Comparison of ENCODE assay signal across 9 mouse cellular contexts in the genomic region with DNA sequence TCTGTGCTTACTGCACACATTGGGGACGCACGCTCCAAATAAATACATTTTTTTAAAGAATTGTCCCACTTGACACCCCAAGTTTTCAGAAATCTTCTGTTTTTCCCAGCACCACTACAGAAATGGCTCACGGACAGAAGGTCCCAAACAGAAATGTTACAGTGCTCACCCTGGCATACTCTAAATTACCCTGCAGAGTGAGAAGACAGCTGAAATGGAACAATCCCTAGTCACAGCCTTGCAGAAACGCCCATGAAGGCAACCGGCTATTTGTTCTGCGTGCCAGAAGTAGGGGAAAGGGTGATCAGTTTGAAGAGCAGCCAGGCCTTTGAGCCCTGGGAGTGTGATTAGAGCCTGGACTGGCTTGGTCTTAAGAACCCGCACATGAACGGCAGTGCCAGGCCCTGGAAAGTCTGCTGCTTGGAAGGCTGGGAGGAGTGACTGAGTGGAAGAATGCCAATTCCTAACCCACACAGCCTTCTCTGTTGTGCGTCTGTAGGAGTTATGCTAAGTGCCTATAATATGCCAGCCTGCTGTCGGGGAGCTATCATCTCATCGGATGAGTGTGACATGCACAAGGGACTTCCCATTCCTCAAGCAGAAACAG. TPM values are rescaled to one million over a fixed set of nuclear protein-coding genes. Genes with fewer than 3 reads are reported as not detected.
DNase-seq lines count a peak whose midpoint lies in the region; ATAC-seq and TF ChIP-seq lines count a peak whose summit lies in the region.
"Had no signal": no experiment of that assay in that cellular context is flagged by ENCODE, and none has a peak within 500 bp of the region (broad histone marks: within the 10 kb centered on the region; RNA-seq: fewer than 3 reads in every experiment).

No protein-coding gene starts in this region.

- no peaks in the 10 kb centered on the region for H3K36me3 ChIP-seq in forebrain, embryonic 13.5 days (ENCODE audit: poor library complexity, severe bottlenecking)
- no peaks in the 10 kb centered on the region for H3K36me3 ChIP-seq in forebrain, embryonic 11.5 days (ENCODE audit: control insufficient read depth, insufficient read depth, low read length)
- H3K36me3 ChIP-seq in midbrain, embryonic 14.5 days (ENCODE audit: control insufficient read depth, insufficient read depth, low read length), result no peaks in the 10 kb centered on the region
- H3K36me3 ChIP-seq in midbrain, embryonic 10.5 days, result no peaks in the 10 kb centered on the region
- no peaks in the 10 kb centered on the region for H3K36me3 ChIP-seq in stomach, postnatal 0 days (ENCODE audit: control insufficient read depth, insufficient read depth, low read length)
- H3K36me3 ChIP-seq: neural tube, embryonic 13.5 days had no signal

- H3K9me3 ChIP-seq in forebrain, embryonic 13.5 days (replicated peaks), result no peaks in the 10 kb centered on the region
- H3K9me3 ChIP-seq in forebrain, embryonic 11.5 days (ENCODE audit: control insufficient read depth, low read length), result no peaks in the 10 kb centered on the region
- H3K9me3 ChIP-seq in midbrain, embryonic 14.5 days (ENCODE audit: control insufficient read depth, low read length), result no peaks in the 10 kb centered on the region
- no peaks in the 10 kb centered on the region for H3K9me3 ChIP-seq in midbrain, embryonic 10.5 days (replicated peaks)
- no peaks in the 10 kb centered on the region for H3K9me3 ChIP-seq in stomach, postnatal 0 days (ENCODE audit: control insufficient read depth, low read length)
- H3K9me3 ChIP-seq: neural tube, embryonic 13.5 days had no signal

- ATAC-seq in forebrain, embryonic 13.5 days, result peak; percentile 84; the same call in 1 of the 2 replicates
- ATAC-seq in forebrain, embryonic 11.5 days (replicated peaks; ENCODE audit: low FRiP score), result no peak
- no peak for ATAC-seq in midbrain, embryonic 14.5 days (ENCODE audit: low FRiP score, low TSS enrichment)
- ATAC-seq in stomach, postnatal 0 days (ENCODE audit: low FRiP score, low TSS enrichment), result no peak

- H3K27ac ChIP-seq in forebrain, embryonic 13.5 days, result no peak overlapping the region
- no peak overlapping the region for H3K27ac ChIP-seq in forebrain, embryonic 11.5 days (ENCODE audit: low read depth, low read length)
- no peak overlapping the region for H3K27ac ChIP-seq in midbrain, embryonic 14.5 days (replicated peaks; ENCODE audit: low read depth, low read length)
- H3K27ac ChIP-seq in midbrain, embryonic 10.5 days (replicated peaks), result no peak overlapping the region
- no peak overlapping the region for H3K27ac ChIP-seq in stomach, postnatal 0 days (replicated peaks)
- H3K27ac ChIP-seq: neural tube, embryonic 13.5 days had no signal

- no peak overlapping the region for H3K4me2 ChIP-seq in forebrain, embryonic 13.5 days
- no peak overlapping the region for H3K4me2 ChIP-seq in forebrain, embryonic 11.5 days (ENCODE audit: low read depth, low read length, severe bottlenecking)
- no peak overlapping the region for H3K4me2 ChIP-seq in midbrain, embryonic 14.5 days (ENCODE audit: low read length)
- H3K4me2 ChIP-seq in stomach, postnatal 0 days (replicated peaks; ENCODE audit: low read depth), result no peak overlapping the region
- H3K4me2 ChIP-seq: neural tube, embryonic 13.5 days had no signal

- no peaks in the 10 kb centered on the region for H3K27me3 ChIP-seq in forebrain, embryonic 13.5 days
- H3K27me3 ChIP-seq in forebrain, embryonic 11.5 days (ENCODE audit: control insufficient read depth, insufficient read depth, low read length), result no peaks in the 10 kb centered on the region
- no peaks in the 10 kb centered on the region for H3K27me3 ChIP-seq in midbrain, embryonic 14.5 days (ENCODE audit: control insufficient read depth, insufficient read depth, low read length)
- no peaks in the 10 kb centered on the region for H3K27me3 ChIP-seq in midbrain, embryonic 10.5 days (ENCODE audit: low read depth, poor library complexity, severe bottlenecking)
- no peaks in the 10 kb centered on the region for H3K27me3 ChIP-seq in stomach, postnatal 0 days (ENCODE audit: control insufficient read depth, insufficient read depth, low read length)
- H3K27me3 ChIP-seq: neural tube, embryonic 13.5 days had no signal

- H3K9ac ChIP-seq in forebrain, embryonic 13.5 days, result no peak overlapping the region
- H3K9ac ChIP-seq in forebrain, embryonic 11.5 days (ENCODE audit: low read length), result no peak overlapping the region
- no peak overlapping the region for H3K9ac ChIP-seq in midbrain, embryonic 14.5 days (replicated peaks; ENCODE audit: low read length)
- H3K9ac ChIP-seq in stomach, postnatal 0 days (ENCODE audit: low read length), result no peak overlapping the region
- H3K9ac ChIP-seq: neural tube, embryonic 13.5 days had no signal

- TF ChIP-seq EP300 in stomach, postnatal 0 days (optimal IDR thresholded peaks at IDR 0.05), result no peak

- WGBS in forebrain, embryonic 13.5 days, result 67% methylated on average over 11 of the region's 11 CpGs
- WGBS in forebrain, embryonic 11.5 days, result 85% methylated on average over 11 of the region's 11 CpGs
- WGBS in midbrain, embryonic 14.5 days, result 82% methylated on average over 11 of the region's 11 CpGs
- 90% methylated on average over 11 of the region's 11 CpGs for WGBS in midbrain, embryonic 10.5 days
- 62% methylated on average over 11 of the region's 11 CpGs for WGBS in stomach, postnatal 0 days

- H3K4me3 ChIP-seq in forebrain, embryonic 13.5 days, result no peak overlapping the region
- H3K4me3 ChIP-seq in forebrain, embryonic 11.5 days (ENCODE audit: low read depth, low read length), result no peak overlapping the region
- H3K4me3 ChIP-seq in midbrain, embryonic 14.5 days (replicated peaks; ENCODE audit: low read depth, low read length), result no peak overlapping the region
- no peak overlapping the region for H3K4me3 ChIP-seq in midbrain, embryonic 10.5 days
- H3K4me3 ChIP-seq in stomach, postnatal 0 days (ENCODE audit: low read depth, low read length), result no peak overlapping the region
- H3K4me3 ChIP-seq: neural tube, embryonic 13.5 days had no signal

- no peak for DNase-seq in forebrain, embryonic 11.5 days (ENCODE audit: low spot score)
- DNase-seq in midbrain, embryonic 14.5 days, result peak; percentile 39
- no peak for DNase-seq in midbrain, embryonic 10.5 days (ENCODE audit: low spot score)
- DNase-seq in layer of hippocampus, postnatal 14 days (ENCODE audit: low spot score in 2 of 2), result peak; percentile 46 to 77
- DNase-seq in stomach, postnatal 0 days (ENCODE audit: low spot score), result peak; percentile 29
- DNase-seq in spleen, postnatal 4 days (ENCODE audit: low spot score in 2 of 2), result no peak
- no peak for DNase-seq in thymus, postnatal 0 days (ENCODE audit: low spot score)

- no peak for TF ChIP-seq CTCF in stomach, postnatal 0 days (IDR thresholded peaks at IDR 0.05; ENCODE audit: low read depth)

- peaks cover 4% of the 10 kb centered on the region; the same call in 1 of the 2 replicates for H3K4me1 ChIP-seq in forebrain, embryonic 13.5 days
- H3K4me1 ChIP-seq in forebrain, embryonic 11.5 days (replicated peaks; ENCODE audit: control insufficient read depth, insufficient read depth, low read length), result no peaks in the 10 kb centered on the region
- H3K4me1 ChIP-seq in midbrain, embryonic 14.5 days (ENCODE audit: control insufficient read depth, insufficient read depth, low read length), result no peaks in the 10 kb centered on the region
- no peaks in the 10 kb centered on the region for H3K4me1 ChIP-seq in midbrain, embryonic 10.5 days
- H3K4me1 ChIP-seq in stomach, postnatal 0 days (replicated peaks; ENCODE audit: control insufficient read depth, insufficient read depth), result no peaks in the 10 kb centered on the region
- H3K4me1 ChIP-seq: neural tube, embryonic 13.5 days had no signal

RNA-seq across cellular contexts. Expression of a gene that starts 22.2 kb away (rescaled TPM):
- polyA plus RNA-seq in forebrain, embryonic 13.5 days (2015; fragmentation: Nextera tagmentation; extraction: Ambion mirVana), result 41.3 and 49.4 TPM in 2 replicates
- polyA plus RNA-seq in forebrain, embryonic 11.5 days (2014; fragmentation: Nextera tagmentation; extraction: Ambion mirVana), result 50.1 and 51.4 TPM in 2 replicates
- polyA plus RNA-seq in midbrain, embryonic 14.5 days (2014; fragmentation: Nextera tagmentation; extraction: Ambion mirVana), result 43.0 and 48.9 TPM in 2 replicates
- polyA plus RNA-seq in midbrain, embryonic 10.5 days (2016; fragmentation: Nextera tagmentation; extraction: Ambion mirVana), result 46.8 and 49.4 TPM in 2 replicates
- 10 to 100 TPM; 16.0 to 19.8 TPM for total RNA-seq in layer of hippocampus, postnatal 14 days (2021)
- 143 TPM in 2 replicates for polyA plus RNA-seq in stomach, postnatal 0 days (2015; fragmentation: Nextera tagmentation; extraction: Ambion mirVana)
- polyA plus RNA-seq in thymus, postnatal 0 days (2015; fragmentation: Nextera tagmentation; extraction: Ambion mirVana), result 90.2 and 95.5 TPM in 2 replicates

Comparison
In these comparisons a context has a peak if more than half of its experiments do, and no peak if none do; other contexts are left out.
1. DNase-seq: peak in midbrain, embryonic 14.5 days (single experiment), layer of hippocampus, postnatal 14 days (2 of 2) and stomach, postnatal 0 days (single experiment); none in forebrain, embryonic 11.5 days (single experiment), midbrain, embryonic 10.5 days (single experiment), spleen, postnatal 4 days (0 of 2) and thymus, postnatal 0 days (single experiment).